Mouse (Mus musculus): Measurements from ENCODE around the gene Fgf2.
A peak's percentile ranks its signal among the peaks of the same experiment; 100 is the strongest.

Fgf2 gene

DNA sequence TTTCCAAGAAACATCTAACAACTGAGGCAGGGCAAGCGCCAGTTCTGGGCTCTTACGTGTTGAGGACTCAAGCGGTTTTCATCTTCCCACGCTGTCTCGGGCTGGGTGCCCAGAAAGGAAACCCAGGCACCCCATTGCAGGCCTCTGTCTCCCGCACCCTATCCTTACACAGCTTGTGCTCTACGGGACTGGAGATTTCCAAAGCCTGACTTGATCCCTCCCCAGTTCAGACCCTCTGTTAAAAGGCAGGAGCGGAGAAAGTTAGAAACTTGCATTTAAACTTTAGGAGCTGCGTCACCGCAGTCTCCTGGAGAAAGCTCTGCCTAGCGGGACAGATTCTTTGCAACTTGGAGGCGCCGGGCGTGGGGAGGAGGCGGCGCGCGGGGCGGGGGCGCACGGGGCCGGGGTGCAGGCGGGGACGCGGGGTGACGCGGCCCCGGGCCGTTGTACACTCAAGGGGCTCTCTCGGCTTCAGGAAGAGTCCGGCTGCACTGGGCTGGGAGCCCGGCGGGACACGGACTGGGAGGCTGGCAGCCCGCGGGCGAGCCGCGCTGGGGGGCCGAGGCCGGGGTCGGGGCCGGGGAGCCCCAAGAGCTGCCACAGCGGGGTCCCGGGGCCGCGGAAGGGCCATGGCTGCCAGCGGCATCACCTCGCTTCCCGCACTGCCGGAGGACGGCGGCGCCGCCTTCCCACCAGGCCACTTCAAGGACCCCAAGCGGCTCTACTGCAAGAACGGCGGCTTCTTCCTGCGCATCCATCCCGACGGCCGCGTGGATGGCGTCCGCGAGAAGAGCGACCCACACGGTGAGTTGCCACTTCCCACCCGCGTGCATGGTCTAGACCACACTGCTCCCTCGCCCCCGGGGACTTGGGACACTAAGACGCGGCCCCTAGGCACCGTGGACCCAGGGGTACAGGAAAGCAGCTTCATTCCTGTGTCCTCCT lies at the start of gene Fgf2:
TSS of gene Fgf2 (plus strand) at position 126 of the 945 bp plus-strand sequence.
- peak in 1 of 2 experiments; percentile 36 for DNase-seq (ENCODE audit: low spot score in 2 of 2)

DNA sequence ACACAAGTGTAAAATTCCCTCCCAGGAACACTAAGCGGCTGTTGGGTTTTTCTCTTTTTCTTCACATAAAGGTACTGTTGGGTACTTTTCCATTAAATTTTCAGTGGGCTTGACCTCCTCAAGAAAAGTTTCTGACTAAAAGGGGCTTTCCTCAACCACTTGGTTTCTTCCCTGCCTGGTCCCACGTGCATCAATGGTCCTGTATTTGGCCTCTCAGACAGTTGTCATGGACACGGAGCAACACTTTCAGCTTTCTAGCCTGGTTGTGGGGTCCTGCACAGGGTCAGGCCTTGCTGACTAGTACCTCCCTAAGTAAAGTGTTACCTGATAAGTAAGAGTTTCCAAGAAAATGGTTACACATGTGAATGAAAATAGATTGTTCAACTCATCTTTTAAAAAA lies 48.7 kb upstream of the Fgf2 start:
- no peak for DNase-seq (ENCODE audit: low spot score in 2 of 2)

DNA sequence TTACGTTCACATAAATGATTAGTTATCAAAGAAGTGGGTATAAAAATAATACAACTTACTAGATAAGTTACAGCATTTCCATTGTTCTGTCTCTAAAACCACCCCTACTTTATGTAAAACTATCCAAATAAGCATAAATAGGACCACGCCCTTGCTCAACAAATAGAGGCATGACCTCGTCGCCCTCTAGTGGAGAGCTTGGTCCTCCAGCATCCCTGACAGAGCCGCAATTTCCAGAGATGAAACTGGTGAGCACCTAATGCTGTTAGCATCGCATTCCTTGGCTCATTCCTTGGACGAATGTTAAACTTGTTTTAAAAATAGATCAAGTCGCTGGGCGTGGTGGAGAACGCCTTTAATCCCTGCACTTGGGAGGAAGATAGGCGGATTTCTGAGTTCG lies 45.5 kb upstream of the Fgf2 start:
- DNase-seq (ENCODE audit: low spot score in 2 of 2) = peak in 1 of 2 experiments; percentile 16

DNA sequence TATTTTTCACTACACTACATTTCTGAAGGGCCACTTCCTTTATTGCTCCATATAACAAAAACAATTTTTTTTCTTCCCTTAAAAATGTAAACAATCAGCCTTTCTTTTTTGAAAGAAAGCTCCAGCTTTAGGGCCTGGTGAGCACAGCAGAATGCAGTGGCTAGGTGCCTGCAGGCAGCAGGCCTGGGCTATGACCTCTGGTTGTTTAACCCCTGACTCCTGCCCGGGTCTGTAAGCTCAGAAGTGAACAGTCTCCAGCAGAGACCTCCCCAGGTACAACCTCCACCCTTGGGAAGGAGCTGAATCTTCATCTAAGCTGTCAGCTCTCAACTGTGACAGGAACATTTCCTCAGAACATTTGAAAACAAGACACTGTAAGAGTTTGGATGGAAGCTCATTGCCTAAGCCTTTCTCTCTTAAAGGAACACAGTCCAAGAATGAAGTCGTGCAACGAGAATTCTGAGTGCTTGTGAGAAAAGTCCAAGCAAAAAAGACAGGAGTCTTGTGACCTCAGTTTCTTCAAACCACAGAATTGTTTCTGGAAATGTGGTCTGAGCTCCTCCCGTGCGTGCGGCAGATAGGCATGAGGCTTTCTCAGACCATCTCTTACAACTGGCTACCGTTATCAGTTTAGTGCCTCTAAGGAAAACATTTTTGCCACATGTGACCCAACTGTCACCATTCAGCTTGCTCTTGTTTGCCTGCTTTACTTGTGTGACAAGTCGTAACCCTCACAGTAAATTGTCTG lies 44.6 kb upstream of the Fgf2 start:
- DNase-seq (ENCODE audit: low spot score in 2 of 2) = no peak

DNA sequence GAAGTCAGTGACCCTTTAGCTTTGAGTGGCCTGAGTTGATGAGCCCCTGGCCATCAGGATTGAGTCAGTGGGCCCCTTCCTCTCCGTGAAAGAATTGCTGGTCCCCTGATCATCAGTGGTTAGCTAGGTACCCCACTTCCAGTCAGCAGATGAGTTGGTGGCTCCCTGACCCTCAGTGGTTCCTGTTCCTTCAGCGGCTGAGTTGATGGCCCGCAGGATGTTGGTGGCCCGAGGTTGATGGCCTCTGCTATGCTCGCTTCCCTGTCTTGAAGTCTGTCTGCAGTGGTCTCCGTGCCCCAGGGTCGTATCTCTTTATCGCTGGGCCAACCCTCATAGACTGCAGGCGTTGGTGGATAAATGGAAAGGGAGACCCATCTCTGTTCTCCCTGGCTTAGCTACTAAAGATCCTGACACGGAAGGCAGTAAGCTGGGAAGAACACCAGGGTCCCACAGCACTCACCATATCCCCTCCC lies 36.2 kb upstream of the Fgf2 start:
- no peak for DNase-seq (ENCODE audit: low spot score in 2 of 2)

DNA sequence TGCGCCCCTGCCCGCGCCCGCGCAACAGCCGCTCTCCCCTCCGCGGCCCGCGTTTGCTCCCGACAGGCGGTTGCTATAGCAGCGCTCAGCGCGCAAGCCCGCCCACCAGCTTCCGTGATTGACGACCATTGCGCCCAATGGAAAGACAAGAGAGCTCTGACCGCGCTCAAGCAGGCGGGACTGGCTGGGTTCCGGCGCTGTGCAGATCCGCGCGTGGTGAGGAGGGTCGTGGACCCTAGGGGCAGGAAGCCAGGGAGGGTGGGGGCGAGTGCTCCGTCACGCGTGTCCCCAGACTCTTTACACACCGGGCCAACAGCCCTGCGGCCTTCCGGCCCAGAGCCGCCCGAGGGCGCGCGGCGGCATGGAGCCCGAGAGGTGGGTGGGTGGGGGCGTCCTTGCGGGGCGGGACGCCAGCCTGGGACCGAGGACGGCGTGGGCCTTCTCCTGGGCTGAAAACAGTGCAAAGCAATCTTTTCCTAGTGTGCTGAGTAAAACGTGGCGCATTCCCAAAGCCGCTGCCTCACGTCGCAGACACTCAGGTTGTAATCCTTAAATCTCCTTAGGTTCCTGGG lies 35.7 kb upstream of the Fgf2 start, which contains the start of the genes Bbs12 and Cetn4:
TSS of gene Bbs12 (plus strand) at position 185 of the 572 bp plus-strand sequence.
TSS of gene Cetn4 (minus strand) at position 339 of the 572 bp plus-strand sequence.
- peak; percentile 89 to 98 for DNase-seq (ENCODE audit: low spot score in 2 of 2)

DNA sequence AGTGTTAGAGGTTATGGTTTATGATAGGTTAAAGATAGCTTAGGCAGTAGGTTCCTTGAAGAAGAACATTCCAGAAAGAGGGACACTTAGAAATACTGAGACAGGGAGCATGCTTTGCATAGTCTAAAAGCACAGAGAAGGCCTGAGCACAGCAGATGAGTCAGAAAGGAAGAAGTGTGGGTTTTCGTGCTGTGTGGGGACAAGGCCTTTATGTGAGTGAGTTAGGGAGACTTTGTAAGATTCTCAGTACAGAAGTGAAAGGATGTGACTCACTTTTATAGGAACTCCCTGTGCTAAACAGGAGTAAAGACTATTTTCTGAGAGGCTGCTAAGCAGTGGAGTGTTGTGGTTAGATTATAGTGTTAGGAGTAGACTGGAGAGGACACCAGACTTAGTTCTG lies 34.8 kb upstream of the Fgf2 start:
- peak; percentile 60 to 61 for DNase-seq (ENCODE audit: low spot score in 2 of 2)

DNA sequence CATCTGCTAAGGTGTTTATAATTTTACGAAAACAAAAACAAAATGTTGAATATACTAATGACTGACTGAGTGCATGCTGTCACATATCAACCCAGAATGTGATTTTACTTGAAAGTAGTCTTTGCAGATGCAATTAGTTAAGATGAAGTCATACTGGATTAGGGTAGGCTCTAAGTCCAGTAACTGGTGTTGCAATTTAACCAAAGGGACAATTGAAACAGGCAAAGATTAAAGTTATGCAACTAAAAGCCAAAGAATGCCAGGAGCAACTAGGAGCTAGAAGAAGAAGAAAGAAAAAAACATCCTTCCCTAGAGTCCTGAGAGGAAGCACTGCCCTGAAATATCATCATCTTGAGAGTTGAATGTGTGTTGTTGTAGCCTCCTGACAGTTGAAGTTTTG lies 31.9 kb upstream of the Fgf2 start:
- no peak for DNase-seq (ENCODE audit: low spot score in 2 of 2)

DNA sequence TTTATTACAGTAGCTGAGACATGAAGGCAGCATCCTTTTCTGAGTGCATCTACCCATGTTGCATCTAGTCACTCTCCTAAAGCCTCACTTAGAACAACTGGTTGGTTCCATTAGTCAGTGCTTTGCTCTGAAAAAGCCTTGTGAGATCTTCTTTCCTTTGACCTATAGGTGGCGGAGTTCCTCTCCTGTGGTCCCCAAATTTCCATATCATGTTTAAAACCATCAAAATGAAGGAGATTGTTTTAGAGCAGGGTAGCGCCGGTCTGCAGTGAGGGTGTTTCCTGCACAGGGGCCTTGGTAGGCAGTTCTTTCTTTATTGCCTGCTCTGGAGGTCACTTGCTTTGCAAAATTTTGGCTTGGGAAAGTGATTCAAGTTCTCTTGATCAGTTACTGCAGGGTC lies 23.8 kb upstream of the Fgf2 start:
- no peak for DNase-seq (ENCODE audit: low spot score in 2 of 2)

DNA sequence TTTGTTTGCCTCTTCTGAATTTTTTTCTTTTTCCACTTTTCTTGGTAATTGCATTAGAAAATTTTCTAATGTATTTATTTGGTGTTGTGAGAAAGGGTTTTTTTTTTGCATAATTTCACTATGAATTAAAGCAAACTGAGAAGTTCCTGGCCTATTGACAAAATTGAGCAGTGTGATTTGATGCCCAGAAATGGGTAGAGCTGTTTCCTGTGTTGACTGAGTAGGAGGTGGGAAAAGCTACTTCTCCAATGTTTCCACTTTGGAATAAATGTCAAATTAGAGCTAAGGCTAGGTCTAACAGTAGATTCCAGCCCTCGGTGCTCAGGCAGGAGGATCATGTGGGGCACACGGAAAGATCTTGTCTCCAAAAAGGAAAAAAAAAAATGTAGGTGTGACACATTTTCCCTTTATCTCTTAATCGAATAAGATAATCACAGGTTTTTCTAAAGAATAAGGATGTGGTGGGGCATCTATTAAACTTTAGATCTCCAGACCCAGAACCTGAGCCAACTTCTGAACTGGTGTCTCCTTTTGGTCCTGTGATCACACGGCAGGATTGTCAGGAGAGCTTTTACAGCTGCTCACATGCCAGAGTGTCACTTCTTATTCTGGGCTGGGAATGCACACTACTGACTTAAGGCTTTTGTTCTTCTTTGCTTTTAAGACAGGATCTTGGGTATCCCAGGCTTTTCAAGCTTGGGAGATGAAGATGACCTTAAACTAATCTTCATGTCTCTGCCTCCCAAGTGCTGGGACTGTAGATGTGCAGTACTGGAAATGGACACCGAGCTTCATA lies 22.6 kb upstream of the Fgf2 start:
- DNase-seq (ENCODE audit: low spot score in 2 of 2) = no peak

DNA sequence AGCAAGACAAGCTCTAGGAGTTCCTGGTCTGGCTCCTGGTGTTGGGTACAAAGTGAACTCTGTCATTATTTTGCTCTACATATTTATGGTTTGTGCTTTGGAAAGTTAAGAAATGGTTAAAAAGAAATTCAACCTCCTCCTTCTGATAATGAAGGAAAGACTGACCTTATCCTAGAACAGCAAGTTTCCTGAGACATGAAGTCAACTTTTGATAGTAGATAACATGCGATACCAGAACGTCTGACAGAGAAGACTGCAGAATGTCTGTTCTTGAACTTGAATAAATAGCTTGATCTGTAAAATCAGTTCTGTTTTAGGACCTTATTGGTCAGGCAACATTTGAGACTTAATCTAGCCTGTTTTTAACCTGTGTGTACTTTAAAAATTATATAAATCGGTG lies 21.5 kb upstream of the Fgf2 start:
- no peak for DNase-seq (ENCODE audit: low spot score in 2 of 2)

DNA sequence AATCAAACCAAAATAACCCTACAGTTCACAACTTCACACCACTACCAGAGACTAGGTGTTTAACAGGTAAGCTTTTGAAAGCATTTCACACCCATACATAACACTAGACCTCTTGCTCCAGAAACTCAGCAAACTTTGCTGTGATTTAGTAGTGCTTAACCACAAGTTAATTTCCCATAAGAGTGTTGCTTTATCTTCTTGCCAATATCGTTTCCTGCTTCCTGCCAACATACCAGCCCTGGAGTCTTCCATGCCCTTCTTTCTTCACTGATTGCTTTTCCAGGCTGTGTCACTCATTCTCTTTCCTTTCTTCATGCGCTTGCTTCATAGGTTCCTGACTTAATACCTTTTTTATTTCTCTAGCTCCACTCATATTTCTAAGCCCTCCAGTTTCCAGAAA lies 19.7 kb upstream of the Fgf2 start:
- DNase-seq (ENCODE audit: low spot score in 2 of 2) = no peak

DNA sequence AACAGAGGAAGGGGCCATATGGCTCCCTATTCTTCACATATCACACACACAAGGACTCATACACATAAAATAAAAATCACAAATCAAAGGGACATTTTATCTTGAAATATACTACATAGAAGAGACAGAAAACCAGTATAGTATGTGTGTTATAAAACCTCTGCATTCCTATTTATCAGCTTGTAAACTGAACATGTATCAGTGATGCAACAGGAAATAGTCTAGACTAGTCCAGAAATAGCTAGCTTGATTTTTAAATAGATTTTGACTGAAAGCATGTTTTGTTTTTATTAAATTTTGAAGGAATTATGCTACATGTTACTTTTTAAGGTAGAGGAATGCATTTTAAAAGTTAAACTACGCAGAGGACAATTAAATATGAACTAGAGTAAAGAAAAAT lies 18.2 kb upstream of the Fgf2 start:
- DNase-seq (ENCODE audit: low spot score in 2 of 2) = no peak

DNA sequence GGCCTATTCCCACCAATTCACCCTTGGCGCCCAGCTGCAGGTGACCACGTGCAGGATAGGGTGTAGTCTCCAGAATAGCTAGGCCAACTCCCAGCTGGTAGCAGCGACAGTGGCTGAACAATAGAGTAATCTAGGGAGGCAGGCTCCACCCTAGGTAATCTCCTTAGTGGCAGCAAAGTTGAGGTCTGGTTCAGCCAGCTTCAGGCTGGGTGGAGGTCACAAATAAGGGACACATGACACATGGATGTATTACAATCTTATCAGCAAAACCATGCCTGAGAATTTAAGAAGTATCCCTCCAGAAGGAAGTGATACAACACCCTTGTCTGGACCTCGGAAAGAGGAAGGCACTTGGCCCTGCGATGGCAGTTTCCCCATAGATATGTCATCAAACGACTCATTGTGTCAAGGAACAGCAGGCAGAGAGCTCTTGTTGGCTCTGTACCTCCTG lies 16.1 kb upstream of the Fgf2 start:
- no peak for DNase-seq (ENCODE audit: low spot score in 2 of 2)

DNA sequence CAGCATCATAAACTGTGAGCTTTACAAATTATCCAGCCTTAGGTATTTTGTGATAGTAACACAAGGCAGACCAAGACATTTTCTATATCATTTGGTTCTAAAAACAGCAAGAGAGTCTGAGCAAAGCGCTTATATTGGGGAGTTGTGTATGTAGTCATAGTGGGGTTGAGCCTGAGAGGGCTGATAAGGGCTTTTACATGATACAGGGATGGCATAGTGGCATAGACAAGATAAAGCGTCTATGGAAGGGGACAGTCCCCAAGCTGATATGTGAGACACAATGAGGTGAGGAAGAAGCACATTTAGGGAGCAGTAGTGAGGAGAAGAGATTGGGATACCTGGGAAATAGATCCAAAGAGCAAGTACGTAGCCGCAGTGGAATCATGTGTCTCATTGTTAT lies 14.1 kb upstream of the Fgf2 start:
- DNase-seq (ENCODE audit: low spot score in 2 of 2) = no peak

DNA sequence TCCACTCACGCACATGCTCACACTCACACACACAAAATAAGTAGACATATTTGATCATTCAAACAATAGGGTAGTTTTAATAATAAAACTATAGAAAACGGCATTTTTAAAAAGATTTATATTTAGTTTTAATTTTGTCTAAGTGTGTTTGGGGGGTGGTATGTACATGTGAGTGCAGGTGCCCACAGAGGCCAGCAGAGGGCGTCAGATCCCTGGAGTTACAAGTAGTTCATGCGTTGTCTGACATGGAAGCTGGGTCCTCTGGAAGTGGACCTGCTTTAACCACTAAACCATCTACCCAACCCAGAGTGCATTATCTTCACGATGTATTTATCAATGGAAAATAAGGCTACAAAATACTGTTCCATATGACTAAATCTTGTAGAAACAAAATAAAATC lies 7.0 kb upstream of the Fgf2 start:
- no peak for DNase-seq (ENCODE audit: low spot score in 2 of 2)

DNA sequence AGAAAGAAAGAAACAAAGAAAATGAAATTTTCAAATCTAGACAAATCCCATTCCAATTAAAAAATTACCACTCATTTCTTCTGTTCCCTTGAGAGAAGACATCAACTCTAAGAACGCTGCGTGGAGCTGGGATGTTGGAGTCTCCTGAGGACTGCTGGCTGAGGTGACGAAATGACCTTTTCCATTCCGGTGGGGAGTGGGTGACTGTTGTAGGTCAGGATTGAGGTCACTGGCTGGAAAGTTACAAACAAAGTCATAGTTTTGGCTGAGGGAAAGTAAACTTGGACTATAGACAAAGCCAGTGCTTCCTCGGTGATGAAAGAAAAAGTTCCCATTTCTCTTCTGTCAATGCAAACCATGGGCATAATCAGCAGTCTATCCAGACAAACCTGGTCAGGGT lies 5.3 kb upstream of the Fgf2 start:
- DNase-seq (ENCODE audit: low spot score in 2 of 2) = no peak

DNA sequence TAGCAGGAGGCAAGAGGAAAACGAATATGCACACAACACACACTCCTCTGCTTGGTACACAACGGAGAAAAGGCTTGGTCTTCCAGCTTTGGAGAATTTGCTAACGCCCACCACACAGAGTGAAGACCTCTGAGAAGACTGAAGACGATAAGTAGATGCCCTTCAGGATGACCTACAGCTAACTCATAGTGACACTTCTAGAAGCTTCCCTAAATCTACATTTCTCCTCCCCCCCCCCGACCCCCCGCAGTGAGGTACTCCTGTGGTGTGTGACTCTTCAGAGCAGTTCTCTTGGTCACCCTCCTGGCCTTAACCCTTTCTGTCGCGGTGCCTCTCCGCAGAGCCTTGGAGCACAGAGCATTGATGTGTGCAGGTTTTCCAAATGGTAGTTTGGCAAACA lies 475 bp upstream of the Fgf2 start:
- no peak for DNase-seq (ENCODE audit: low spot score in 2 of 2)

DNA sequence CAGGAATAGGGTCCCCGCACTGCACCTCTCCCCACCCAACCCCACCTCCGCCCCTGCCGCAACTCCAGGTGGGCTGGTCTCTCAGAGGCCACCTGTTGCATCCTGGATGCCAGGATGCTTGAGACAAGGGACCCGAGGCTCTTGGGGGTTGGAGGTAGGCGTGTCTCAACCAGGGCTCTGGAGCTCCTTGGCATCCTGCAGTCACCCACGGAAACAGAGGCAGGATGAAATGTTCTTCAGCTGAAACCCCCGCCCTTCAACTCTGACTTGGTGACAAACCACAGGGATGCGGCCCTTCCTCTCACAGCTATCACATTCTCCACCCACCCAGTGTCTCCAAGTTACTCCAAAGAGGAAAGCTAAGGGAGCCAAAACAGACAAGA lies 1.0 kb downstream of the Fgf2 start:
- DNase-seq (ENCODE audit: low spot score in 2 of 2) = no peak

DNA sequence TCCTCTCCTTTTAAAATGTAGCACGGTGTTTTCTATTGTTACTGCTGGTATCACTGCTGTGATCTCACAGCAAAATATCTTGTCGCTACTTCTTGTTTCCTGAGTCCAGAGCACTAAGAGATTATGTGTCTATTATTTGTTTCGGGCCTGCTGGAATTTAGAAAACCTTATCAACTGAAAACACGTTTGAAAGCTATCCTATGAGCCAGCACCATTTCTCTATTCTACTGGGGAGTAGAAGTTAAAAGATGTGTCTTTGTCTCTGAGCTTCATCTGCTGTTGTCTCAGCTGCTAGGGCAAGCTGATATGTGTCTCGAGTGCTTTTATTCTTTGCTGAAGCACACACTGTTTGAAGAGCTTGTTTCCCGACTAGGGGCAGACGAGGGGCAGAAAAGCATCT lies 2.2 kb downstream of the Fgf2 start:
- DNase-seq (ENCODE audit: low spot score in 2 of 2) = no peak

DNA sequence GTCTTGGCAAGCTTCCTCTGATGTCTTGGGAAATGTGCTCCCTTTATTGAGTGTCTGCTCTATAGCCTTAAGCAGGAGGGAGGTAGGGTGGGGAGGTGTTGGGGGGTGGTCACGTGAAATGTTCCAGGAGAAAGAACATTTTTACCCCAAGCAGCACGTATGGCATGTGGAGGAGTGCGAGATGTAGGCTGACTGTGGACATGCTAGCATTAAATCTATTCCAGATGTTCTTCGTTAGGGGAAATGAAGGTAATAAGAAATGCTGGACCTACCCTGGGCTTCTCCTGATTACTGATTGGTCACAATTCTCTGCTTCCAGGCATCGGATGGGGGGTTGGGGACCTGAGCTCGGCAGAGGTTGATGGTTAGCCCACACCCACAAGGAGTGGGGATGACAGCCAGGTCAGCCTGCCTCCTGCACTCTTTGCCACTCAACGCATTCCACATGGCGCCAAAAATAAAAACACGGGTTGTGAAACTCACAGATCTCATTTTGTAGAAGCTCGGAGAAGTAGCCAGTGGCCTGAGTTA lies 5.9 kb downstream of the Fgf2 start:
- DNase-seq (ENCODE audit: low spot score in 2 of 2) = no peak

All from left cerebral cortex, adult 9 months (tissue).